Mouse (Mus musculus): ENCODE measurements at regions not wholly inside any gene's neighbourhood (a gene's known extent, or its start where the extent isn't known, plus 50 kb on each side); places are given as distances from the start of the nearest gene placed in this dataset.
A peak's percentile ranks its signal among the peaks of the same experiment; 100 is the strongest.

DNA sequence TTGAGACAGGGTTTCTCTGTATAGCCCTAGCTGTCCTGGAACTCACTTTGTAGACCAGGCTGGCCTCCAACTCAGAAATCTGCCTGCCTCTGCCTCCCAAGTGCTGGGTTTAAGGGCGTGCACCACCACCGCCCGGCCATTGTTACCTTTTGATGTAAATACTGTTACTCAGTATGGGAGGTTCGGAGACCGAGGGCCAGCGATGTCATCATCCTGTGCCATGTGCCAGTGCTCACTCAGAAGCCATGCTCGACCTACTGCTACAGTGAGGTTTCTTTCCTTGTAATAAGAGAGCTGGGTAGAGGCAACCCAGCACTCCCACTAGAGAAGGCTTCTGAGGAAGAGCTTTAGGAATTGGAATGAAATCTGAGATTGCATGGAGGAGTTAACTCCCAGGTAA, 191.6 kb upstream of the Tgfbr2 start:
- DNase-seq = no peak

DNA sequence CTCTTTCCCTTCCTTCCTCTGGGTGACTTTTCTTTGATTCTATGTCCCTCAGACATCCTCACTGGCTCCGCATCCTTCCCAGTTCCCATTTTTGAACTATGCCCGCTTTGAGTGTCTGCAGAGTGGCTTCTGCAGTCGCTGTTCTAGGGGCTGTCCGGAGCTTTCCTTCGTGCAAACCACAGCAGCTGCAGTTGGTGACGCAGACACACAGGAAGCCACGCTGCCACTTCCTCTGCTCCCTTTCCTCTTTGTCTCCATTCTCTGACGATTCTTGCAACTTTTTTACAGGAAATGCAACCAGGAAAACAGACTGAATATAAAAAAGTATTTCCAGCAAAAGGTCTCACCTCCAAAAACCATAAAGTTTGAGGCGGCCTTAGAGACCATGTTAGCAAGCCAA, 191.0 kb upstream of the Tgfbr2 start:
- peak; percentile 49 for DNase-seq

GRCm38 (mm10) chr9:116365701-116366100, 190.5 kb upstream of the Tgfbr2 start:
- no peak for DNase-seq

DNA sequence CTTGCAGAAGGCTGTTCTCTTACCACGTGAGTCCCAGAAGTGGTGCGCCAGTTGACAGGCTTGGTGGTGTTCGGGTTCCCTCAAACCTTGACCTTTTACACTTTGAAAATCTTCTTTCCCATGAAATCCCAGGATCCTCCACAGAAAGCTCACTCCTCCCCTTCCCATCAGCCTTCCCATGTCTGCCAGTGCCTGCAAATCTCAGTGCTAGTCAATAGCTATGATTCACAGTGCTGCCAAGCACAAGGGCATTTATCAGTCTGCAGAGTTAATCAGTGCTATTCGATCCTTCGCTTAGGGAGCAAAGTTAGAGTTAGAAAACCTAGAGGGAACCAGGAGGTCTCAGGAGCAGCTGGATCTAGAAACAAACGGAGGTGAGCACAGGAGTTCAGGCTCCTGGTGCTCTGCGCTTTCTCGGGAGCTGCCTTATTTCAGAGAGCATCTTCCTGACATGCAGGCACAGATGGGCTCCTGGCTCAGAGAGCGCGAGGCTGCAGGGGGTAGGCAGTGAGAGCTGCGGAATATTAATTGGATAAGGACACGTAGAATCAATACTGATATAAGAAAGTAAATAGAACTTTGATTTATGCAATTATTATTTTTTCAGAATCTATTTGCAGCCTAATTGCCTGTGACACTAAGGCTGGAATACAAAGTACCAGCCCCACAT, 190.0 kb upstream of the Tgfbr2 start:
- peak; percentile 48 for DNase-seq

DNA sequence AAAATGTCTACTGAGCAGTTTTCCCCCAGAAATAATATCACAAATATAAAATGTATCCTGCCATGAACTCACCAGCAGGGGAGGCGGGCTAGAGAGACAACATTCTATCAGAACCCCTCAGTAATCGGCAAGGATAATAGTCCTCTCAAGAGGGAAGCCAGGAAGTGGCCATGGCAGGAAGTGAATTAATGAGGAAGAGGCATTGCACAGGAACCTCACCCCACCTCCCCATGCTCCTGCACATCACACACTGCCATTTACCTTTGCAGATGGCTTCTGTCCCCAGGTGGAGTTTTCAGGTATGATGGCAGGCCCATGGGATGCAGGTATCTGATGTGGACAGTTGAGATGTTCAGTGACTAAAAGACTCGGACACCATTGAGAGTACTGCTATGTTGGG, 185.9 kb upstream of the Tgfbr2 start:
- no peak for DNase-seq

- peak; percentile 63 for DNase-seq
These were observed 179.0 kb upstream of the Tgfbr2 start for GRCm38 (mm10) chr9:116354056-116354732.

DNA sequence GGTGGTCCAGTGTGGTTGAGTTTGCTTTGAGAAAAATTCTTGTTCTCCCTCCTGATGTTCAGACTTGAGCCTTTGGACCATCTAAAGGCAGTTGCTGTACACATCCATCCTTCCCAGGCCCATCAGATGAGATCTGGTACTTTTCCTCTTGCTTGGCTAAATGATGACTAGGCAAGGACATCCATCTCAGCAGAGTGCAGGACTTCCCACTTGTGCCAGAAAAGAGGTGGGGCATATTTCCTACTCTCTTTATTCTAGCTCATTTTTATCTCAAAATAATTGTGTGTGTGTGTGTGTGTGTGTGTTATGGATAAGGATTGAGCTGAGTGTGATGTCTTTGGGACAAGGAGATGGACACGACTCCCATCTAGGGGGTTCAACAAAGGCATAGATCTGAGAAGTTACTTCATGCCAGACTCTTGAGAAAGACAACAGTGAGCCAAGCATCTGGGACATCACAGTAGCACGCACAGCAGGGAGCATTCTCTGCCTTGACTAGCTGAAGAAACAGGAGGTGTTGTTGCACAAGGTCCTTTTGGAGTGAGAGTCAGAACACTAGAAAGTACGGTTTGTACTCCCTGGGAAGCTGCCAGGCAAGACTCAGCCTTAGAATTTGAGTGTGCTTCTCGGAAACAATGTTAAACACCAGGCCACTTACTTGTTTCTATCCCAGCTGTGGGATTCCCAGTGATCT, 177.8 kb upstream of the Tgfbr2 start:
- peak; percentile 61 for DNase-seq

- no peak for DNase-seq
These were observed 175.8 kb upstream of the Tgfbr2 start for GRCm38 (mm10) chr9:116350804-116351547.

GRCm38 (mm10) chr9:116347021-116347420, 171.9 kb upstream of the Tgfbr2 start:
- DNase-seq = peak; percentile 49

- no peak for DNase-seq
These were observed 171.3 kb upstream of the Tgfbr2 start for GRCm38 (mm10) chr9:116346495-116346894.

DNA sequence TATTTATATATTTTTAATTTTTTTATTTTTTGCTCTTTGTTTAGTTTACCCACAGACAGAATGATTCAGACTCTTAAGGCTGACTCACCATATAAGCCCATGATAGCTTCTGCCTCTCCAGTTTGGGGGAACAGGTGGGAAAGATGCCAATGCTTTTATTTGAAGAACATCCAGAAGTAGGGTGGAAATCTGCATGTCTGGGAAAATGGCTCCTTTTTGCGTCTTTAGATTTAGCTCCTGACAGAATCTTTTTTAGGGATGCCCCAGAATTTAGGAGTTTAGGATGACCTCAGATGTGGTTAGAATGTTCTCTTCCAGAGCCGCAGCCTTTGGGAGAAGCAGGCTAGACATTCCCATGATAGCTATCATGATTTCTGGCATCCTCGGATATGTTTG, 167.9 kb upstream of the Tgfbr2 start:
- DNase-seq = no peak

DNA sequence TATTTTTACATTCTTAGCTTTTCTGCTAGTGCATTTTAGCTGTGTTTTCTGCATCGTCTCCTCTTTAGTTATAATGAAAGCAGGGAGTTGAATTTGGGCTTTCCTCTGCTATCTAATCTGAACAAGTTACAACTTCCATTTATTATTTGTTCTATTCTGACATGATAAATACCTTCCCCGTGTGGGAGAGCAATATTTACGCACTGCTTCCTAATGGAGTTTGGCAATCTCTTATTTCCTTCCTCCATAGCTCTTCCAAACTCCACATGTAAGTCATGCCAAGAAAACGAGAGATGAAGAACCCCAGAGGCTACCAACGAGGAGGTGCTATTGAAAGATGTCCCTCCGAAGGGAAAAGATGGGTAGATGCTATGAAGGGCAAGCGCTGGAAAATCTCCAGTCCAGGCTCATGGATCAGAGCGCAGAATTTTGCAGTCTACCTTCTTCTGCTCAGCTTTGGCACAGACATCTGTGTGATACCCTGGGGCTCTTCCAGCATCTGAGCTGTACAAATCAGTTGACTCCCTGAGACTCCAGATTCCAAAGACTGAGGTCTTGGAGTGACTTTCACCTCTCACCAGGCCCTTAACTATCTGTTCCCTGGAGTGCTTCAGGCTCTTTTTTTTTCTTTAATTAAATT, 167.4 kb upstream of the Tgfbr2 start:
- no peak for DNase-seq

DNA sequence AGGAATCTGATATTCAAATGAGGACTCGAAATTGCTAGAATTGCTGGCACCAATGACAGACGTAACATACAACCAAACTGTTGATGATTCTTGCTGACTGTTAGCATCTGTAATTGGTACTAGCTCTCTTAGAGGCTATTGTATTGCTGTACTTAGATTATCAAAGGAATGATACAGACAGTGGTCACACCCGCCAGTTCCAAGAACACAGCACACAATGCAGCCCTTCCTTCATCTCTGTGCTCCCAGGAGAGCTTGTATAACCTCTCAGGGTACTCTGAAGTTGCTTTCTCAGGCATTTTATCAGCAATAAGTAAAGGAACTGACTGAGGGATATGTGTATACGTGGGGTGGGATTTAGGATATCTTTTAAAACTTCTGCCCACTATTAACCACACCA, 166.8 kb upstream of the Tgfbr2 start:
- no peak for DNase-seq

DNA sequence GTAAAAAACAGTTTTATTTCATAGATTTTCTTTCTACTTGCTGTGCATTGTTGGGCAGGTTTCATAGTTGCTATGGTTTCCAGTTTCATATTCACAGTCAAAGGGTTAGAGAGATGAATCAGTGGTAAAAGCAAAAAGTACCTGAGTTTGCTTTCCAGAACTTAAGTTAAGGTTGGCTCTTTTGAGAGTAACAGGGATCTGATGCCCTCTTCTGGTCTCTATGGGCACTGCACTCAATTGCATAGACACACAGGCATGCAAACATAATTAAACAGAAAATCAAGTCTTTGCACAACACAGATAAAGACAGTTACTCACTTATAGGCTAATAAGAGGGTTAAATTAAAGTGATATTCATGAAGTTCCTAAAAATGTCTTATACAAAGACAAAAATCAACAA, 165.8 kb upstream of the Tgfbr2 start:
- DNase-seq = peak; percentile 31

DNA sequence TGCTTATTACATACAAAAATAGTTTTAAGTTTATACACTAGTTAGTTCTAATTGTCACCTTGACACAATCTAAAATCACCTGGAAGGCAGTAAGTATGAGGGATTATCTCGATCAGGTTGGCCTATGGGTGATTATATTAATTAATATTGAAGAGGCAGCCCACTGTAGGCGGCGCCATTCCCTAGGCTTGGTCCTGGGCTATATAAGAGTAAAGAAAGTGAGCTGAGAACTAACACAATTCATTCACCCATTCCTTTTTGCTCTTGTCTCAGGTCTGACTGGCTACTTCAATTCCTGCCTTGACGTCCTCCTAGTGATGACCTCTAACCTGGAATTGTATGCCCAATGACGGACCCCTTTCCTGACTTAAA, 163.6 kb upstream of the Tgfbr2 start:
- DNase-seq = no peak

DNA sequence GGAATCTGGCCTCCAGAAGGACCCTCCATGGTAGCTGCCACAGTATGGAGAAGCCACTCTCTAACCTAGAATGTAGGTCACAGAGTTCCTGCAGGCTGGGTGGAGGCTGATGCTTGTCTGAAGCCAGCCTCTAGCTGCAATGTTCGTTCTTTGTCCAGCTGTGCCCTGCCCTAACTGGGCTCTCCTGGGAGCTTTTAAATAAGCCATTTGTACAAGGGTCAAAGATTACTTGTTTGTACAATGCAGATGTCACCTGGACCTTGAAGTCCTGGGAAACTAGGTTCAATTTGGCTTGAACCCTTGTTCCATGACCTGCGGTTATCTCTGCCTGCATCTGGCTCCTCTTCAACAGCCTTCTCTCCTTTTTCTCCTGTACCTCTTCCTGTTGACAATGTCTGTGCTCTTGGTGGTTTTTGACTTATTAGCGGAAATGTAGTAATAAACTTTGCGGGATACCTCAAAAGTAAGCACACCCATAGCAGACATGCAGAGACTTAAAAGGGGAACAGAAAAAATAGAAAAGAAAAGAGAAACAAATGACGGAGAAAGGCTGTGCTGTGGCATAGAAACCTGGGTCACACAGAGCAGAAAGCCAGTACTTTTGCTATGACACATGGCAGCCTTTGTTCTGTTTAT, 163.1 kb upstream of the Tgfbr2 start:
- peak; percentile 52 for DNase-seq

DNA sequence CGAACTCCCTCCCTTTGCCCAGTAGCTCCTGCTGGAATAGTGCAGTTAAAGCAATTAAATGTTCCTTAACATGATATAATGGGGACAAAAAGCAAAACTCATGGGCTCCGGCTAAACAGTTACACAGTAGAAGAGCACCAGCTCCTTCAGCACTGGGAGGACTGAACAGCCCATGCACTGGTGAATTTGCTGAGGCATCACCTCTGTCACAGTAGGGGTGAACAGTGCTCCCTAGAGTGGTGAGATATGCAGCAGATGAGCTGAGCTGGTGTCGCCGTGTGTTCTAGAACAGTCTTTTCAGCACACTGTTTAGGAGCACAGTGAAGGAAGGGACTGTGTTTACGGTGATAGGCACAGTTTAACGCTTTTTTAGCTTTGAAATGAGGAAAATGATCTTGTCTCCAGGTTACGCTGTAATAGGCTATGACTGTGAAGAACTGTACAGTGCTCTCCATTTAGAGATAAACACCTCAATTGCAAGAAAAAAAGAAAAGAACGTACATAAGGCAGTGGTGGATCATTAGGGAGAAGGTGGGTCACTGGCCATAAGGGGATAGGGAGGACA, 162.4 kb upstream of the Tgfbr2 start:
- no peak for DNase-seq

- no peak for DNase-seq
These were observed 160.7 kb upstream of the Tgfbr2 start for GRCm38 (mm10) chr9:116335561-116336478.

DNA sequence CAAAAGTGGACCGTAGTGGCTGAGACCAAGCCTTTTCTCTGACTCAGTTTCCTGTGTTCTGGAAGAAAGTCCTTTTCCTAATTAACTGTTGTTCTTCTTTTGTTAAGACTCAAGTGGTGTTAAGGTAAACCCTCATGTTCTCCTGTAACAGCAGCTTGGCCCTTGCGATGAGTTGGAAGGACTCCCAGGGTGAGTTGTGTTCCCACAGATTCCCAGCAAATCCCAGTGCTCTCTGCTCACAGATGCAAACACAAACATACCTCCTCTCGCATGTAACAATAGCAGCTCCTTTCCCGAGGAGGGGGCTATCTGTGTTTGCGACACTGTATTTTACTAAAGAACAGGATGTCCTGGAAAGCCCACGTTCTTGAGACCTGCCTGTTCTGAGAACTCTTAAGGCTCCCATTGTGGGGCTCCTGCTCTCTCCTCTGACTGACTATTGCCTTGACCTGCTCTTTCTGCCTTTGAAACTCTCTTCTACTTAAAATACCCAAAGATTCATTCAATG, 158.8 kb upstream of the Tgfbr2 start:
- DNase-seq = peak; percentile 58

GRCm38 (mm10) chr9:116332485-116333118, 157.4 kb upstream of the Tgfbr2 start:
- no peak for DNase-seq

Data from adrenal gland, postnatal 14 days (tissue).